Mouse (Mus musculus): ENCODE results near the gene Lcn10.
"Not testable (repeated sequence)": the region's sequence is repeated elsewhere in the genome, so short reads cannot be mapped to it uniquely, and the experiment has no call there.

Lcn10 gene

GRCm38 (mm10) chr2:25682426-25682825 lies at the start of gene Lcn10:
Lcn10 (plus strand) TSS chr2:25682726.
- no peak for DNase-seq

- DNase-seq: no peak
Measured at GRCm38 (mm10) chr2:25633616-25634015, 48.9 kb upstream of the Lcn10 start.

GRCm38 (mm10) chr2:25634046-25634445 lies 48.5 kb upstream of the Lcn10 start:
- no peak for DNase-seq

DNA sequence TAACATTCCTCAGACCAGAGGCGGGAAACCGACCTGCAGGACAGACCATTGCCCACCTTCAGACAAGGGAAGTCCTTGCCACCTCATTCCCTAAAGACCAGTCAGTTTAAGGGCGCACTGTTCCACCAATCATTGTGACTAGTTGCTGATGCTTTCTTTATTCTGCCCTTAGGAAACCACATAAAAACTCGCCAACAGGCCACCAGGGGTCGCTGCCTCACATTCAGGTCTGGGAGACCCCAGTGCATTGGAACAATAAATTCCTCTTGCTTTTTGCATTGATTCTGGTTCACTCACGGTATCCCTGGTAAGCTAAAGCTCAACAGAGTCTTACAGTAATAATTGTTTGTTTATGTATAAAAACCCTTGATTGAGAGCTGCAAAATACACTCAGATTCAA lies 42.6 kb upstream of the Lcn10 start:
- DNase-seq: peak in 1 of 2 experiments; percentile 30

DNA sequence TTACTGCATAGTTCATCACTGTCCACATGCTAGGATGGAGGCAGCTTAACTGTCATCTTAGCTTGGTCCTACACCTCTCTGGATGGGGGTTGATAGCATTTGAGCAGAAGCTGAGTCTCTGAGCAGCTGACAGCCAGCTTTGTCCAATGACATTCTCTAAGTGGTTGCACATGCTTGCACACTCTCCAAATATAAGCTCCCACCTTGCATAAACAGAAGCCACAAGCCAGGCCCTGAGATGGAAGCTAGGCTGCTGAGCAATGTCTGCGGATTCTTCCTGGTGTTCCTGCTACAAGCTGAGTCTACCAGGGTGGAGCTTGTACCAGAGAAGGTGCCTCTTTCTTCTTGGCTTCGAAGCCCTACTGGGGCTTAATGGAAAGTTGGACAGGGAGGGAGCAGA lies 29.6 kb upstream of the Lcn10 start, which contains the start of gene Lcn8:
TSS of gene Lcn8 (plus strand) at position 219 of the 400 bp plus-strand sequence.
- no peak for DNase-seq

DNA sequence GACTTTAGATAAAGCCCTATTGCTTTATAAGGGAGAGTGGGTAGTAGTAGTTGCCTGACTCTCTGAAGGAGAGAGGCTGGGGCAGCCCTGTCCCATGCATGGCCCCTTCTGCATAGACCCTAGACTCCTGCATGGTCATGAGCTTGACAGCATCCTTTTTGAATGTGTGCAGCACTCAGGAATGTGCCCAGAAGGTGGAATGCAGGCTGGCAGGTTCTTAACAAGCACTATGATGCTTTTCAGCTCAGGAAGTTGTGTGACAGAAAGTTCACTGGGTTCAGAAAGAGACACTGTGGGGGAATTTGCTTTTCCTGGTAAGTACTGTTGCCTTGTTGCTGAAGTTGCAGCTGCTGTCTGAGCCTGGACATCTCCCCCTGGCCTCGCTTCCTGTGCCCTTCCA lies 28.0 kb upstream of the Lcn10 start:
- no peak for DNase-seq

DNA sequence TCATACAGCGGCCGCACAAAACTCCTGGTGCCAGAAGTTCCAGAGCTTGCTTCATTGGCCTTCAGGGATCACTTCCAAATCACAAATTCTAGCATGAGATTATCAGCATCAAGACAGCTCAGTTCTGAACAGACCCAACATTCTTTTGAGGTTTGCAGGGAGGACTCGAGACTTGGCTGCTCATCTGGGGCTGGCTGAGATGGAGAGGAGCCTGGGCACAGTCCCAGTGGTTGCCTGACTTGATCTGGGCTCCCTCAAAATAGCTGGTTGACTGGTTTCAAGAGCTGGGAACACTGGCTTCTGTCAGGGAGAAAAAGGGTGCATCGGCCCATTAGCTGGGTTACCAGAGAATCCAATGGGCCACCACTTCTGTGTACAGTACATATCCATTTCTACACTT lies 25.8 kb upstream of the Lcn10 start:
- peak; percentile 7 to 13 for DNase-seq

DNA sequence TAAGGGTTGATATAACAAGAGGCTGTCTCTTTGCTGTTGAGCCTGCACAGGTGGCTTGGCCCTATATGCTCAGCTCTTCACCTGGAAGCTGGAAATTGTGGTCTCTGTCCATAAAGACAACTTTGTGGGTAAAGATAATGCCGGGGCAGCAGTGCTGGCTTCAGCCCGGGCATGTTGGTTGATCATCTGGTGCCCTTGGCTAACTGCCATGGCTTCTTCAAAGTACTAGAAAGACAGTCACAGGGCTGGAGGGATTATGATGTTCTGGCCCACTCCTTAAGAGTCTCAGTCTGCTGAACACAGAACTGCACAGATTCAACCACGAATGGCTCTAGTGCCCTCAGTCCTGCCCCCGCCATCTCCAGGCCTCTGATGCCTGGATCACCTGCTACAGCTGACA lies 25.3 kb upstream of the Lcn10 start:
- peak; percentile 46 for DNase-seq

GRCm38 (mm10) chr2:25657652-25658051 lies 24.9 kb upstream of the Lcn10 start, which contains the start of gene Lcn5:
Lcn5 (plus strand) TSS chr2:25657952.
- no peak for DNase-seq

DNA sequence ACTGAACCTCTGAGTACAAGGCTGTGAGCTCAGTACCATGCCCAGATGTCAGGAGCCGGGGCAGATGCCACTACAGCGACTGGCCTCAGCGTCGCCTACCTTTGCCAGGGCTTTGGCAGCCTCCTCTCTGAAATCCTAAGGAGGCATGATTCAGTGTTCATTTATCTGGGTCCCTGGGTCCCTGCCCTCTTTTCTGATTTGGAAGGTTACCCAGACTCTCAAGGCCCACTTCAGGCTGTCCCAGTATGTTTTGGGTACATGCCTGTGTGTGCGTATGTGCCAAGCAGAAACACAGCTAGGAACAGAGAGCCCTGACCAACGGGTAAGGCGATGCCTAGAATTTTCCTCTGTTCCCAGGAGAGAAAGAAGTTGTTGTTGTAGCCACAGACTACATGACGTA lies 22.2 kb upstream of the Lcn10 start:
- DNase-seq: no peak

DNA sequence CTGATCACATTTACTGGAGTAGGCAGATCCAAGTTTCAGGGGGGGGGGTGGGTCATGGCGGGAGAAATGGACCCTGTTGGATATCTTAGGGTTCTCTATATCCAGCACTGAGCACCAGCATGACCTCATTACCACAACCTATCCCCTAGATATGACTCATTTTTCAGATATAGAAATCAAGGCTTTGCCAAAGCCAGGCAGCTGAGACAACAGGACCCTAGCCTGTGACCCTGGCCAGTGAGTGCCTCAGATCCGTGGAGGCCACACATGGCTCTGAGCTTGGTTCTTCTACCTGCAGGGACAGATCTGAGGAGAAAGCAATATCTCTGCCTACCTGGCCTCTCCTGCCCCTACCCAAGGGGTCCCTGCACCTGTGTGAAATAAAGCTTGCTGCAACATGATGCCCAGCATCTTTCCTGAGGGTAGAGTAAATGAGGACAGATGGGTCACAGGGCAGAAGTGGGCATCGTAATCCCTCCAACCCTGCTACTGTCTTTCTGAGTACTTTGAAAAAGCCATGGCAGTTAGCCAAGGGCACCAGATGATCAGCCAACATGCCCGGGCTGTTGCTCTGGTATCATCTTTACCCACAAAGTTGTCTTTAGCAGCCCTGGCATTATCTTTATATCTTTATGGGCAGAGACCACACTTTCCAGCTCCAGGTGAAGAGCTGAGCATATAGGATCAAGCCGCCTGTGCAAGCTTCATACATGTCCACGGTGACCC lies 21.1 kb upstream of the Lcn10 start:
- no peak for DNase-seq

DNA sequence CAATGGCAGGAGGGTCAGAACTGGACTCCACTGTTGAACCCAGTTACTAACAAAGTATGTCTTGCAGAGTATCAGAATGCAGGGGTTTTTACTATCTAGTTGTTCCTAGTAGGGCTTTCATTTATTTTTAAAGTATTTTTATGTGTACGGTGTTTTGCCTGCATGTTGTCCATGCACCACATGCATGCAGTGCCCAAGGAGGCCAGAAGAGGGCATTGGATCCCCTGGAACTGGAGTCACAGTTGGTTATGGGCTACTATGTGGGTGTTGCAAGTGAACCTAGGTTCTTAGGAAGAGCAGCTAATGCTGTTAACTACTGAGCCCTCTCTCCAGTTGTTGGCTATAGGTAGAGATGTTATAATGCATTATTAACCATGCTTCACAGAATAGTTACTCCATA lies 19.0 kb upstream of the Lcn10 start:
- peak; percentile 48 to 58 for DNase-seq

DNA sequence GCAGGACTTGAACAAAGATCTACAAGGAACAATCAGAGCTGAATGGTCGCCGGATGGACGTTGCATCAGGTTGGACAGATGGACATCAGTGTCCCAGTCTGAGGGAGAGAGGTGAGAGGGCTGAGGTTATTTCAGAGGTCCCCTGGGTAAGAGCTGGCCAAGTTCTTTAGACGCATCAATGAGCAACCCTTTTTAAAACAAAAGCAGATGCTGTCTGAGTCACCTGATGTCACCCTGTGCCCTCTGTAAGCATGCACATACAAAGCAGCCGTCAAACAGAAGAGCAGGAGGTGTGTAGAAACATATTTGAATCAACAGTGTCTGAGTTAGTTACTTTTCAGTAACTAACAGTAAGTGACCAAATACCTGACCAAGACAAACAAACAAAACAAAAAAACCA lies 18.4 kb upstream of the Lcn10 start:
- DNase-seq: no peak

DNA sequence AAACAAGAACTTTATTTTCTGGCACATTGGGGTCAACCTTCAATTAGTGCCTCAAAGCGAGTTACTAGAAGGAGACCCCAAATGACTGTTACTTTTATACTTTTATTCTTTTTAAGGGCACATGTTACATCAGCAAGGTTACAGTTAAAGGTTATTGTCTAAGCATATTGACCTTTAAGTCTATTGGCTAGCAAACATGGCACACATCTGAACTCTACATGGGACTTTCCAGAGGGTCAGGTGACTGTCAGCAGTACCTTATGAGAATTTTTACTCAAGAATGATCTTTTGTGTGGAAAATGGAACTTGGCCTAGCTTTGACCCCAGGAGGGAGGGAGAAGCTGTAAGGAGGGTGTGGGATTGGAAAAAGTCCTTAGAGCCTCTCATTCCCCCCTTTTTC lies 16.0 kb upstream of the Lcn10 start:
- DNase-seq: no peak

DNA sequence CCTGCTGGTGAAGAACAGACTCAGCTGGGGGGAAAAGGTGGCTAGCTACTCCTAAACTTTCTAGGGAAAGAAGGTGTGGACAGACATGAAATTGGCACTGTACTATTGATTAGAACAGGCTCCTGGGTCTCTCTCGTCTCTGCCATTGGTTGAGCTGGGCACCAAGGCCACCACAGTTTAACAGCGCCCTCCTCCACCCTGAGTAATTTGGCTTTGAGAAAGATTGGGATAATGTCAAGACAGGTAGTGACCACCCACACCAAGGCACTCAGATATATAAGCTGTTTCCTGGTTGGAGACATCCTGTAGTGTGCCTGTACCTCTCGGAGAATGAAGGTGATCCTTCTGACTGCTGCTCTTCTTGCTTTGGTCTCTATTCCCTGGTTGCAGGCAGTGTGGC lies 6.0 kb upstream of the Lcn10 start, which contains the start of gene Lcn6:
TSS of gene Lcn6 (plus strand) at position 301 of the 400 bp plus-strand sequence.
- no peak for DNase-seq

GRCm38 (mm10) chr2:25679559-25679958 lies 3.0 kb upstream of the Lcn10 start:
- DNase-seq: no peak

GRCm38 (mm10) chr2:25686941-25687340 lies 4.4 kb downstream of the Lcn10 start:
- DNase-seq: no peak

DNA sequence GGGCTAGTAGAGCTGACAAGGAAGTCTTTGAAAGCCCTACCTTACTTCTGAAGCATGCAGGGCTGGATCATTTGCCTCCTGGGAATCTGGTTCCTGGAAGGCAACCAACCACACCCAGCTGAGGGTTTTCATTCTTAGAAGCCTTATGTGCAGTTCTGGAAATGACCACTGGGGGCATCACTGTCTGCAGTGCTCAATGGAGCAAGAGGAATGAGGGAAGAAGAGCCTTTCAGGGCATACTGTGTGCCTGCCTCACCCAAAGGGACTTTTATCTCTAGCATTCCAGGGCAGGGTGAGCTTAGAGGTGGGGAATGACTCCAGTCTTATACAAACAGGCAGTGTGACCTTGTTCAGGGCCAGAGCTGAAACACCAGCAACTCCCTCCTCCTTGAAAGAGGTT lies 12.1 kb downstream of the Lcn10 start:
- DNase-seq: peak; percentile 66 to 69

- DNase-seq: no peak
Measured at GRCm38 (mm10) chr2:25696951-25697350, 14.4 kb downstream of the Lcn10 start.

DNA sequence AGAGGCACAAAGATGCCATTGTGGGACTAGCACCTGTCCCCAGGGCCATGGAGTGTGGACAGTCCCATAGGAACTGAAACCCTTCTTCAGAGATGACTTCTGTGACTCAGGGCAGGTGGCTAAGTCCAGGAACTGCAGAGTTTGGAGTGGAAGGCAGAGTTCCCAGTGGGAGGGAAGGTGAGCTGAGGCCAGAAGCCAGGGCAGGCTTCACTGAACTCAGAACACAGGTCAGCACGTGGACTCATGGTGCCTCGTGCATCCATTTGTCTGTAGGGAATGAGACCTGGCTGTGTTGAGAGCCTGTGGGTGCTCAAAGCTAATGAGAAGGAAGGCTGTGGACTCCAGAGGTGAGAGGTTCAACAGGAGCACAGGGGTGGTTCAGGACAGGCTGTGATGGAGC lies 16.2 kb downstream of the Lcn10 start:
- no peak for DNase-seq

DNA sequence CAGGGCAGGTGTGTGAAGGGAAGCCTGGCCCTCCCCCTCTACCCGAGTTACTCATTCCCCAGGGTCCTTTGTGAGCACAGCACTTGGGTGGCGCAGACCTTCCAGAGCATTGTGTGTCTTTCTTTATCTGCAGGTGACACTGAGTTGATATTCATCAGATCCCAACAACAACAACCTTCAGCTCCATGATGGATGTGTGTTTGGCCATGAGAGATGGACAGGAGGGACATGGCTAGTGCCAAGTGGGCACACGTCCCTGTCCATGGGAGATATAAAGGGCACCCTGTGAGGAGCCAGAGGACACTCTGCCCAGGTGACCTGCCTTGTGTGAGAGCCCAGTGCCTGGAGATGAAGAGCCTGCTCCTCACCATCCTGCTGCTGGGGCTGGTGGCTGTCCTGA lies 17.2 kb downstream of the Lcn10 start, which contains the start of gene Obp2a:
TSS of gene Obp2a (plus strand) at position 301 of the 400 bp plus-strand sequence.
- not testable (repeated sequence) for DNase-seq

- no peak for DNase-seq
Measured at GRCm38 (mm10) chr2:25701001-25701400, 18.5 kb downstream of the Lcn10 start.

DNA sequence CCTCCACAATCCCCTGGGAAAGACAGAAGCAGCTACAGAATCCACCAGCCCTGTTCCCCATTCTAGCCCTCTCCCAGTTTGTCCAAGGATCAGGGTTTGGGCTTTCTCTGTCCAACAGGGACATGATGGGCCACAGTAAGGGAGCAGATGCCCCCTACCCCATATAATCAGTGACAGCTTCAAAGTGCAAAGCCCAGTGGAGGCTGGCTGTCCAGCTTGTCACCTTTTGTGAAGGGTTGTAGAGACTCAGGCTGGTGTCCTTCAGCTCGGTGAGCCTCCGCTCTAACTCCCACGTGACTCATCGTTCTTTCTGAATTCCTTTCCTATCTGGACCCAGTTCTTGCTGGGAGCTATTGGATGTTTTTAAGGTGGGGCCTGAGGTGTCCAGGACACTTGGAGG lies 21.2 kb downstream of the Lcn10 start:
- no peak for DNase-seq

GRCm38 (mm10) chr2:25706643-25707481 lies 24.3 kb downstream of the Lcn10 start, which contains the start of gene Bmyc:
Bmyc (plus strand) TSS chr2:25706739.
- peak; percentile 84 to 92 for DNase-seq
